Mouse (Mus musculus) CH12.LX (cell line): ENCODE measurements around the gene Rgs2. TPM values are rescaled to one million over a fixed set of nuclear protein-coding genes. Genes with fewer than 3 reads are reported as not detected.

Experiments used
- DNase-seq: peaks from one replicate; pipeline ENCODE4 v3.0.0-alpha.2; 2013; ENCODE audit errors: extremely low read depth
- H3K27ac ChIP-seq: 2 replicates; pipeline ENCODE4 v1.5.1; 2012; ENCODE audit warnings: low read depth, mild to moderate bottlenecking, control low read depth, moderate library complexity; ENCODE audit not compliant: insufficient read depth
- H3K27me3 ChIP-seq: replicated peaks from 2 replicates; pipeline ENCODE3; 2012; ENCODE audit warnings: inconsistent platforms
- H3K36me3 ChIP-seq, 2 experiments: replicated peaks in 1 of 2; 2 replicates each; pipeline versions ENCODE3 to v1.6.1; 2012; ENCODE audit warnings: inconsistent platforms in 1 of 2, low read length in 1 of 2, mild to moderate bottlenecking in 1 of 2, mixed read lengths in 1 of 2, moderate library complexity in 1 of 2; ENCODE audit not compliant: control insufficient read depth in 1 of 2, insufficient read depth in 1 of 2
- H3K4me1 ChIP-seq, 2 experiments: 2 replicates each; pipeline ENCODE4 v1.6.1; 2012; ENCODE audit warnings: inconsistent platforms in 1 of 2, moderate library complexity in 1 of 2; ENCODE audit not compliant: insufficient read depth in 2 of 2, control insufficient read depth in 1 of 2
- H3K4me2 ChIP-seq: 2 replicates; pipeline ENCODE4 v1.6.1; 2012; ENCODE audit warnings: low read depth, mild to moderate bottlenecking, control low read depth; ENCODE audit not compliant: poor library complexity, insufficient read depth, severe bottlenecking
- H3K4me3 ChIP-seq, 3 experiments: fragments of 150-350 bp in 1 of 3; sonication (generic) in 1 of 3; replicated peaks in 1 of 3; 2 replicates each; pipeline versions ENCODE3 to v1.5.1; 2011 to 2012; ENCODE audit warnings: low read depth in 2 of 3, low read length in 2 of 3, mild to moderate bottlenecking in 2 of 3, moderate library complexity in 2 of 3, control low read depth in 1 of 3, improper control_type of control experiment in 1 of 3, inconsistent platforms in 1 of 3, mixed read lengths in 1 of 3; ENCODE audit not compliant: poor library complexity in 1 of 3
- H3K79me2 ChIP-seq: replicated peaks from 2 replicates; pipeline ENCODE4 v1.6.1; 2012; ENCODE audit warnings: mild to moderate bottlenecking, moderate library complexity; ENCODE audit not compliant: control insufficient read depth, poor library complexity, insufficient read depth, severe bottlenecking; ENCODE audit errors: extremely low read depth
- H3K9ac ChIP-seq: 2 replicates; pipeline ENCODE4 v1.6.1; 2012; ENCODE audit warnings: low read depth, mild to moderate bottlenecking, control low read depth, moderate library complexity; ENCODE audit not compliant: insufficient read depth
- H3K9me3 ChIP-seq: replicated peaks from 2 replicates; pipeline ENCODE3; 2012; ENCODE audit warnings: low read length, inconsistent platforms, mixed read lengths
- BHLHE40 ChIP-seq: IDR thresholded peaks from 2 replicates; pipeline ENCODE4 v1.6.1; 2011; ENCODE audit warnings: mild to moderate bottlenecking, low read depth, low read length, improper control_type of control experiment
- CHD1 ChIP-seq: IDR thresholded peaks from 2 replicates; pipeline ENCODE4 v1.6.1; 2012; ENCODE audit warnings: low read depth, low read length, improper control_type of control experiment, inconsistent platforms
- CHD2 ChIP-seq: IDR thresholded peaks from 2 replicates; pipeline ENCODE4 v1.6.1; 2011; ENCODE audit warnings: low read length, improper control_type of control experiment
- E2F4 ChIP-seq: IDR thresholded peaks from 2 replicates; pipeline ENCODE4 v1.6.1; 2011; ENCODE audit warnings: low read depth, low read length, improper control_type of control experiment; ENCODE audit not compliant: insufficient replicate concordance
- EP300 ChIP-seq: IDR thresholded peaks from 2 replicates; pipeline ENCODE4 v1.6.1; 2011; ENCODE audit warnings: low read length, improper control_type of control experiment
- GABPA ChIP-seq: IDR thresholded peaks from 2 replicates; pipeline ENCODE4 v1.6.1; 2012; ENCODE audit warnings: low read depth, low read length, improper control_type of control experiment, inconsistent platforms; ENCODE audit not compliant: insufficient replicate concordance
- HCFC1 ChIP-seq: IDR thresholded peaks from 2 replicates; pipeline ENCODE4 v1.6.1; 2012; ENCODE audit warnings: low read depth, mild to moderate bottlenecking, inconsistent platforms, low read length, improper control_type of control experiment
- IRF4 ChIP-seq: IDR thresholded peaks from 2 replicates; pipeline ENCODE4 v1.6.1; 2014; ENCODE audit warnings: low read depth, mild to moderate bottlenecking, inconsistent platforms, low read length, improper control_type of control experiment
- JUND ChIP-seq: conservative IDR thresholded peaks from 2 replicates; pipeline ENCODE4 v1.6.1; 2011; ENCODE audit warnings: low read depth, low read length, improper control_type of control experiment
- KAT2A ChIP-seq: IDR thresholded peaks from 2 replicates; pipeline ENCODE4 v1.6.1; 2012; ENCODE audit warnings: low read length, improper control_type of control experiment, inconsistent platforms; ENCODE audit not compliant: insufficient replicate concordance
- MAFK ChIP-seq: IDR thresholded peaks from 2 replicates; pipeline ENCODE4 v1.6.1; 2011; ENCODE audit warnings: low read length, improper control_type of control experiment; ENCODE audit not compliant: insufficient replicate concordance
- MAX ChIP-seq: IDR thresholded peaks from 2 replicates; pipeline ENCODE4 v1.6.1; 2011; ENCODE audit warnings: low read length, improper control_type of control experiment
- MAZ ChIP-seq: IDR thresholded peaks from 2 replicates; pipeline ENCODE4 v1.6.1; 2012; ENCODE audit warnings: low read depth, mild to moderate bottlenecking, inconsistent platforms, low read length, improper control_type of control experiment, moderate library complexity
- MEF2A ChIP-seq: IDR thresholded peaks from 2 replicates; pipeline ENCODE4 v1.6.1; 2014; ENCODE audit warnings: low read depth, mild to moderate bottlenecking, inconsistent platforms, low read length, improper control_type of control experiment, borderline replicate concordance
- MXI1 ChIP-seq: IDR thresholded peaks from 2 replicates; pipeline ENCODE4 v1.6.1; 2011; ENCODE audit warnings: mild to moderate bottlenecking, low read depth, low read length, improper control_type of control experiment
- MYC ChIP-seq: IDR thresholded peaks from 2 replicates; pipeline ENCODE4 v1.6.1; 2011; ENCODE audit warnings: low read depth, mild to moderate bottlenecking, improper control_type of control experiment, low read length
- NELFE ChIP-seq: IDR thresholded peaks from 2 replicates; pipeline ENCODE4 v1.6.1; 2011; ENCODE audit warnings: low read depth, low read length, improper control_type of control experiment
- NRF1 ChIP-seq: IDR thresholded peaks from 2 replicates; pipeline ENCODE4 v1.6.1; 2014; ENCODE audit warnings: low read depth, mild to moderate bottlenecking, inconsistent platforms, low read length, improper control_type of control experiment, moderate library complexity
- PAX5 ChIP-seq: IDR thresholded peaks from 2 replicates; pipeline ENCODE4 v1.6.1; 2012; ENCODE audit warnings: low read length, inconsistent platforms, mixed read lengths
- POLR2A ChIP-seq: IDR thresholded peaks from 2 replicates; pipeline ENCODE4 v1.6.1; 2011; ENCODE audit warnings: low read depth, mild to moderate bottlenecking, improper control_type of control experiment, low read length
- POLR2AphosphoS2 ChIP-seq: IDR thresholded peaks from 2 replicates; pipeline ENCODE4 v1.6.1; 2011; ENCODE audit warnings: low read depth, low read length, improper control_type of control experiment
- RCOR1 ChIP-seq: conservative IDR thresholded peaks from 2 replicates; pipeline ENCODE4 v1.6.1; 2012; ENCODE audit warnings: low read depth, mild to moderate bottlenecking, inconsistent platforms, low read length, improper control_type of control experiment
- SIN3A ChIP-seq: IDR thresholded peaks from 2 replicates; pipeline ENCODE4 v1.6.1; 2012; ENCODE audit warnings: low read length, improper control_type of control experiment, inconsistent platforms
- SMC3 ChIP-seq: IDR thresholded peaks from 2 replicates; pipeline ENCODE4 v1.6.1; 2011; ENCODE audit warnings: low read depth, low read length, improper control_type of control experiment
- TCF12 ChIP-seq: IDR thresholded peaks from 2 replicates; pipeline ENCODE4 v1.6.1; 2014; ENCODE audit warnings: low read depth, mild to moderate bottlenecking, inconsistent platforms, low read length, improper control_type of control experiment
- UBTF ChIP-seq: IDR thresholded peaks from 2 replicates; pipeline ENCODE4 v1.6.1; 2012; ENCODE audit warnings: low read depth, mild to moderate bottlenecking, inconsistent platforms, low read length, improper control_type of control experiment, moderate library complexity
- USF1 ChIP-seq: IDR thresholded peaks from 2 replicates; pipeline ENCODE4 v1.6.1; 2014; ENCODE audit warnings: low read depth, mild to moderate bottlenecking, inconsistent platforms, low read length, improper control_type of control experiment
- USF2 ChIP-seq: conservative IDR thresholded peaks from 2 replicates; pipeline ENCODE4 v1.6.1; 2011; ENCODE audit warnings: low read depth, low read length, improper control_type of control experiment
- ZC3H11A ChIP-seq: IDR thresholded peaks from 2 replicates; pipeline ENCODE4 v1.6.1; 2012; ENCODE audit warnings: low read depth, mild to moderate bottlenecking, inconsistent platforms, low read length, improper control_type of control experiment
- ZKSCAN1 ChIP-seq: IDR thresholded peaks from 2 replicates; pipeline ENCODE4 v1.6.1; 2012; ENCODE audit warnings: low read depth, inconsistent platforms, low read length, improper control_type of control experiment, borderline replicate concordance
- ZMIZ1 ChIP-seq: IDR thresholded peaks from 2 replicates; pipeline ENCODE4 v1.6.1; 2012; ENCODE audit warnings: low read depth, mild to moderate bottlenecking, inconsistent platforms, low read length, improper control_type of control experiment
- dilution Hi-C: fragments of 300-500 bp; cut with MboI; formaldehyde crosslinking; loops from 2 replicates; pipeline ENCODE4 v1.14.3; 2020; ENCODE audit warnings: low sequenced_read_pairs; ENCODE audit not compliant: extremely low pct_unique_long_range_greater_than_20kb, extremely low pct_ligation_motif_present
- in situ Hi-C: fragments of 300-500 bp; cut with MboI; formaldehyde crosslinking; loops from 3 replicates; pipeline ENCODE4 v1.14.3; 2019; ENCODE audit warnings: low sequenced_read_pairs, low pct_ligation_motif_present, low pct_unique_long_range_greater_than_20kb, mixed read lengths
- polyA plus RNA-seq: library from polyadenylated mRNA; unstranded; fragments of >175 nt; gene quantifications from 2 replicates; pipeline ENCODE4 v1.2.1, GENCODE M21; 2012; ENCODE audit warnings: low read depth; ENCODE audit not compliant: insufficient read length
- total RNA-seq, 2 experiments: library from RNA; depleted of rRNA; stranded (reverse); fragments of 300-350 nt in 1 of 2; fragments of >200 nt in 1 of 2; gene quantifications; 2 replicates each; pipeline ENCODE4 v1.2.3; 2012 to 2014

Gene Rgs2
- total and polyA plus RNA-seq, 3 experiments = 3.2 to 14.7 (median 11.0) TPM

- dilution Hi-C loops (no loop called here), in situ Hi-C loops (no loop called here)
- no peaks in the 10 kb centered on the region for H3K4me1 ChIP-seq
- no peak overlapping the region for H3K4me2 ChIP-seq
- no peak overlapping the region for H3K27ac ChIP-seq
- DNase-seq = no peak
- H3K4me3 ChIP-seq = no peak overlapping the region
- TF ChIP-seq PAX5 (no peak), KAT2A (no peak), ZKSCAN1 (no peak), ZC3H11A (no peak), USF1 (no peak), GABPA (no peak), BHLHE40 (no peak), USF2 (no peak), MAFK (no peak), NRF1 (no peak), POLR2AphosphoS2 (no peak), NELFE (no peak), MAZ (no peak), SMC3 (no peak), RCOR1 (no peak), EP300 (no peak), HCFC1 (no peak), CHD1 (no peak), E2F4 (no peak), JUND (no peak)
- H3K9me3 ChIP-seq = no peaks in the 10 kb centered on the region
- no peaks in the 10 kb centered on the region for H3K27me3 ChIP-seq
- no peaks in the 10 kb centered on the region for H3K79me2 ChIP-seq
- no peak overlapping the region for H3K9ac ChIP-seq
- no peaks in the 10 kb centered on the region for H3K36me3 ChIP-seq
These were observed 13.7 kb downstream of the Rgs2 start for GRCm38 (mm10) chr1:143990263-143990662.

- DNase-seq = no peak
- Histone ChIP-seq H3K36me3 (no peaks in the 10 kb centered on the region), H3K27me3 (no peaks in the 10 kb centered on the region), H3K79me2 (no peaks in the 10 kb centered on the region), H3K4me1 (no peaks in the 10 kb centered on the region), H3K9me3 (no peaks in the 10 kb centered on the region), H3K4me3 (no peak overlapping the region), H3K4me2 (no peak overlapping the region), H3K27ac (no peak overlapping the region), H3K9ac (no peak overlapping the region)
- in situ Hi-C loops = no loop called here
- dilution Hi-C loops = no loop called here
- TF ChIP-seq SIN3A (no peak), IRF4 (no peak), ZC3H11A (no peak), MEF2A (no peak), POLR2A (no peak), UBTF (no peak), CHD2 (no peak), RCOR1 (no peak), TCF12 (no peak), MAX (no peak), USF2 (no peak), MXI1 (no peak), ZMIZ1 (no peak), MYC (no peak), MAZ (no peak)
These were observed 14.2 kb downstream of the Rgs2 start for GRCm38 (mm10) chr1:143989773-143990172.
